Mouse (Mus musculus) ES-E14 (cell line): ENCODE measurements at regions not wholly inside any gene's neighbourhood (a gene's known extent, or its start where the extent isn't known, plus 50 kb on each side); places are given as distances from the start of the nearest gene placed in this dataset.

ENCODE experiments used
- CHD2 ChIP-seq: IDR thresholded peaks from 2 replicates; pipeline ENCODE4 v1.6.1; 2014; ENCODE audit warnings: mild to moderate bottlenecking, low read depth, low read length, inconsistent platforms
- HCFC1 ChIP-seq: IDR thresholded peaks from 2 replicates; pipeline ENCODE4 v1.6.1; 2012; ENCODE audit warnings: low read length, inconsistent platforms, borderline replicate concordance; ENCODE audit not compliant: insufficient read depth
- MAFK ChIP-seq: IDR thresholded peaks from 2 replicates; pipeline ENCODE4 v1.6.1; 2014; ENCODE audit warnings: mild to moderate bottlenecking, low read depth, low read length, inconsistent platforms; ENCODE audit not compliant: insufficient read depth
- ZNF384 ChIP-seq: IDR thresholded peaks from 2 replicates; pipeline ENCODE4 v1.6.1; 2012; ENCODE audit warnings: low read depth, low read length, inconsistent platforms

- no peak for TF ChIP-seq ZNF384
- TF ChIP-seq CHD2: no peak
- no peak for TF ChIP-seq HCFC1
- TF ChIP-seq MAFK: no peak
Observed at GRCm38 (mm10) chr7:113037825-113038613, 84.3 kb downstream of the Rassf10 start.
